Mouse (Mus musculus): ENCODE results near the gene Mindy1.

Gene Mindy1

DNA sequence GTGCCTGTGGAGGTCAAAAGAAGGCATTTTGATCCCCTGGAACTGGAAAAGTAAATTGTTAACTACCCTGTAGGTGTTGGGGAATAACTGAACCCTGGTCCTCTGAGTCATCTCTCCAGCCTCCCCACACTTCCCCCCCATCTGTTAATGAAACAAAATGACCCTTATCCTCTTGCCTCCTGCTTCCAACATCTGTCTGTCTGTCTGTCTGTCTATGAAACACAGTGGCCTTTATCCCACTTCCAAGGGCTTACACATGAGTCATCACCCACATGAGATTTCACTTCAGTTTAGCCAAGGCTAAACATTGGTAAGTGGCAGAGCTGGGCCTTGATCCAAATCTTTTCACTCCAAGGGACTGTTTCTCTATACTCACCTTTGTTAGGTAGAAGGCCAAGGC lies 13.3 kb upstream of the Mindy1 start:
- DNase-seq (ENCODE audit: low spot score): no peak

DNA sequence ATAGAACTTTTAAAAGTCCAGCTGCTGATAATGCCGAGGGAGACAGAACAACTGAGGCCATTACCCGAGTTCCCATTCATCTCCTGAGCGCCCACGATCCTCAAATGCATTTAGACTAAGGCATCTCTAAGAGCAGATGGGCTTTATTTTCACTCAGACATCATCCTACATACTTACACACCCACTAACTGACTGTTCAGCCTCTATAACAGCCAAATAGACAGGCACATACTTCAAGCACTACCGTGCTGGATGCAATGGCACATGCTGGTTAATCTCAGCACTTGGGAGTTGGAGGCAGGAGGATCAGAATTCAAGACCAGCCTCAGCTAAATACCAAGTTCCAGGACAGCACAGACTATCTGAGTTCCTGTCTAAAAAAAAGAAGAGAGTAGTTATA lies 11.4 kb upstream of the Mindy1 start:
- DNase-seq (ENCODE audit: low spot score): no peak

DNA sequence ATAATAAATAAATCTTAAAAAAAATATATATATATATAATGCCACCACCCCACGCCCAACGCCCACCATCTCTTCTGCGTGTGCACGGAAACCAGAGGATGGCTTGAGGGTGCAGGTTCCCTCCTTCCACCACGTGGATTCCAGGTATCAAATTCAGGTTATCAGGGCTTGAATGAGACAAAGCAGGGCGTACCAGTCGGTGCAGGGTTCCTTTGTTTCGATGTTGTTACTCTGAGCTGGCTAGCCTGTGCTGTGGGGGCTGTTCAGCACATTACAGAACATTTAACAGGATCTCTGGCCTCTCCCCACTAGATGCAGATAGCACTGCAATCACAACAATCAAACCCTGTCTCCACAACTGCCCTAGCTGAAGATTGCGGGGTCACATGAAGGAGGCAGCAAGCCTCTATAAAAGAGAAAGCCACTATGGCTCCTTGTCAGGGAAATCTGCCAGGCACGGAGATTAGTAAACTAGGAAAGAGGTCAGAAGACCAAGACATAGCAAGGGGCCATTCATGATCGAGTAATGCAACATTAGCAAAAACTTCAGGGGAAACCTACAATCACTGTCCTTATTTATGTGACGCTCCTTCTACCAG lies 10.3 kb upstream of the Mindy1 start:
- DNase-seq (ENCODE audit: low spot score): no peak

DNA sequence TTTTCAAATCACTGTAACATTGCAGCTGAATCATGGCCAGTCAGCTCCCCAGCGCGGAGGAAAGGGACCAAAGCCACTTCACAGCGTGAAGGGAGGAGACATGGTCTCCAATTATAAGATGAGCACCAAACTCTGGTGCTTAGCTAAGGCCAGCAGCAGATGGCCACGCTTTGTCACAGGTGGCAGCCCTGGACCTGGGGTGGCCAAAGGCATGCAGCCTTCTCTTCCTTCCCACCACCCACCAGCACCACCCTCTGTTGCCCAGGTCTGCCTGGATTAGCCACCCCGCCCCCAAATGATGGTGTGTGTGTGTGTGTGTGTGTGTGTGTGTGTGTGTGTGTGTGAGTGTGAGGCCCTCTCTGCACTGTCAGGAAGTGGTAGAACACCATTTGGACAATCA lies 7.7 kb upstream of the Mindy1 start:
- DNase-seq (ENCODE audit: low spot score): no peak

DNA sequence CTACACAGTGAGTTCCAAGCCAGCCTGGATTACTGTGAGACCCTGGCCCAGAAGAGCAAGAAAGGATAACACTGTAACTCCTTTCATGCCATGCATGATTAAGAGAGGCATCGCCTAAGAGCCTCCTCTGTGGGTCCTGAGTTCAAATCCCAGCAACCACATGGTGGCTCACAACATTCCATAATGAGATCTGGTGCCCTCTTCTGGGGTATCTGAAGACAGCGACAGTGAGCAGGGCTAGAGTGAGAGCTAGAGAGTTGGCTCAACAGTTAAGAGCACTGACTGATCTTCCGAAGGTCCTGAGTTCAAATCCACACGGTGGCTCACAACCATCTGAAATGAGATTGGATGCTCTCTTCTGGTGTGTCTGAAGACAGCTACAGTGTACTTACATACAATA lies 6.7 kb upstream of the Mindy1 start:
- DNase-seq (ENCODE audit: low spot score): no peak

DNA sequence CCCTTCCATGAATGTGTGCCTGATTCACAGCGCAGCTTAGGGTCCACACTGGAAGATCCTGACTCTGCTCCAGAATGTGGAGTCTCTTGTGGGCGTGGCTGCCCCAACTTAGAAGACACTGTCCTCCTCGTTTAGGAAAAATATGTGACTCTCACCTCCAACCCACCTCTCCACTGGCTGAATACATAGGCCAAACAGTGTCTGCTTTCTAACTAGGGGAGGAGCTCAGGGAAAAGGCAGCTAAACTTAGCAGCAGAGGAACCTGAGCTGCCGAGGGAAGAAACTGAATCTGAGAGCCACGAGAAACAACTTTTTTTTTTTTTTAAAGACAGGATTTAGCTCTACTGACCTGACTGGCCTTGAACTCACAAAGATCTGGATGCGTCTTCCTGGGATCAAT lies 6.0 kb upstream of the Mindy1 start:
- DNase-seq (ENCODE audit: low spot score): no peak

DNA sequence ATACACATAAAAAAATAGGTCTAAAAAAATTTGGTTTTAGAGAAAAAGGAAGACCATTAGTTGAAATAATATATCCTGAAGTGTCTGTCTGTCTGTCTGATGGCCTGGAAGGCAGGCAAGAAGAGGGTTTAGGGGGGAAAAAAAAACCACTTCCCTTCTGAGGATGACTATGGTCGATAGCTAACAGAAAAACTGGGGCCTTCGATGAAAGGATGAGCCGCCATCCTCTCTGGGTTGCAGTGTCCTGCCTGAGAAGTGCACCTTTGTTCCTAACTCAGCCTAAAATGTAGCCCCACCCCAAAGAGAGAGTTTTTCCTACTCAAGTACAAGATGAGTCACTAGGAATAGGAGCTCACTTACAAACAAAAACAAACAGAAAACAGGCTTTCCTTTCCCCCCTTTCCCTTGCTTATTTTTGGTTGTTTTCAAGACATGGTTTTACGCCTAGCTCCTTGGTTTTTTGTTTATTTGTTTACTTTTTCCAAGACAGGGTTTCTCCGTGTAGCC lies 4.7 kb upstream of the Mindy1 start:
- DNase-seq (ENCODE audit: low spot score): no peak

DNA sequence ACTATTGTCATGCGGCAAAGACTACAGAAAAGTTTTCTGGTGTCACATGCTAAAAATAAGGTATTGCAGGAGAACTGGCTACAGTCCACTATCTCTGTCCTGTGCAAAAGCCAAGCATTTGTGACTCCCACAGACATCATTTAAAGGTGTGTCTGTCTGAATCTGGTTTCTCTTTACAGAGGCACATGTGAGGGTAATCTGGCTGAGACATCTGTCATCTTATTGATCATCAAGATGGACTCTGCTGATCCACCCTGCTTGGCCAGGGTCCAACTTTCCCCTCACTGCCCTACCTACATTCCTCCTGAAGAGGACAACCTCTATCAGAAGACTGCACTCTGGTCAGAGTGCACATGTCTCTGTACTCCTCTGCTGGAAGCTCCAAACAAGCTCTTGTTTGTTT lies 4.0 kb upstream of the Mindy1 start:
- DNase-seq (ENCODE audit: low spot score): no peak

DNA sequence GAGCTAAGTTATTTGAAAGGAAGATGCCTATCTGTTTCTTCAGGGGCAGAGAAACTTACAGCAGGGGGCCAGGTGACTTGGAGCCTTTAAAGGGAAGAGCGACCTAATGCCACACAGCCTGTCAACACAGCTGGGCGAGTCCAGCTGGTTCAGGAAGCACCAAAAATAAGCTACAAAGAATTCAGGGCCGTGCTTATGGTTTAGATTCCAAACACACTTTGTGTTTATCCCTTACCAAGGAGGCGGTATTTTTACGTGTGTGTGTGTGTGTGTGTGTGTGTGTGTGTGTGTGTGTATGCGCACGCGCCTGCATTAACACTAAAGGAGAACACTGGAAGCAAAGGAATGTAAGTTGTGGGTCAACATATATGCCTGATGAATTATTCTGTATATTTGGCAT lies 398 bp upstream of the Mindy1 start:
- no peak for DNase-seq (ENCODE audit: low spot score)

DNA sequence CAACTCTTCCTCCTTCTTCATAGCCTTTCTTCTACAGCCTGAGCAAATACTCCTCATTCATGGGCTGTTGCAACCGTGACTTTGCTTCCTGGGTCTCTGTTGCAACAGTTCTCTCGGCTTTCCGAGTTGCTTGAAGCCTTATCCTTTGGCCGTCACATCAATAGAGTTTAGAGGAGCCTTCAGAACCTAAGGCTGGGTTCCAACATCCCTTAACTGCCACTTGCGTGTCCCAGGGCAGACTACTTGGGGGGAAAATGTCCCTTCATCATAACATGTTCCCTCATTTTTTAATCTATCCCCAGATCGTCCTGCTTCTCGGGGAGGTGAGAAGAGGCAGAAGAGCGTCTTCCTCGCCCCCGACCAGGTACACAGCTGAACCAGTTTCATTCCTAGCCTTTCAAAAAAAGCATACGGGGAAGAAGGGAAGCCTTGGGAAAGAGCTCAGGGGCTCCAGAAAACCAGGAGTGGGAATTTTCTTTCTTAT lies 1.3 kb downstream of the Mindy1 start:
- peak; percentile 49 for DNase-seq (ENCODE audit: low spot score)

DNA sequence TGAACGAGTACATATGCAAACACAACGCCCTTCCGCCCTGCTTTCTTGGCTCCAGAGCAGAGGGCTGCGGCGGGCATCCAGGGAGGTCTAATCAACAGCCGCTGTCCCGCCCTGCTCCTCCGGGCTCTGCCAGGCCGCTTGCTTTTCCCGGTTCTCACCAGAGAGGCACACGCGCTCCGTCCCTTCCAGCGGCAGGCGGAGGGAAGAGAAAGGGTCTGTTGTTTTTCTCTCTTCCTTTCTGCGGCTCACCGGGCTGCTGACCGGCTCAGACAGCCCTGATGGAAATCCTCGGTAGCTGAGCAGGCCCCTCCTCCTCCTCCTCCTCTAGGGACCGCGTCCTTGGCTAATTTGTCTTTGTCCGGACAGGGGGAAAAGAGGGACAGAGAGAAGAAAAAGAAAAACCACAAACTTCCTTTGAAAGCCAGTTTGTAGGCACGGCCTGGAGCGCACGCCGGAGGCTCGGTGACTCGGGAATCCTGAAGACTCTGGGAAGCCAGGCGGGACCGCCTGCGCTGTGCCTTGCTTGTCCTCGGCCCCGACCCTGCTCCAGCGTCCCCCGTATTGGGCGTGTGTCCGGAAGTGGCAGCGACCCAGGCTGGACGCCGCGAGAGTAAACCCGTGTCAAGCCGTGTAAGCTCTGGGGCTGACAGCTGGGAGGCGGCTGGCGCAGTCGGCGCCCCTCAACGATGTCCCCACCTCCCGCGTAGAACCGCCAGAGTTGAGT lies 1.9 kb downstream of the Mindy1 start:
- DNase-seq (ENCODE audit: low spot score): peak; percentile 75

DNA sequence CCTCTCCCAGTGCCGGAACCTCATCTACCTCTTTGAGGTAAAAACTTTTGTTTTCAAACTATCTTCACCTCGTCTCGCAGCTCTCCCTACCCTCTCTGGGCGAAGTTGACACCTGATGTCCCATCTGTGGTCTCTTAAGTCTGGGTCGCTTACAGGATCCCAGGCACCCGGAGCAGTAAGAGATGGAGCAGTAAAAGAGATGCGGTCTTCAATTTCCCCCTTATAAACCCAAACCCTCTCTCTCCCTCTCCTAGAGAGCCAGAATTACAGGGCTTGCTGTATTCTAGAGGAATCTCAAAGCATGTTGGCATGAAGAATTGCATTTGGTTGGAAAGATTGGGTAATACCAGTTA lies 2.4 kb downstream of the Mindy1 start:
- DNase-seq (ENCODE audit: low spot score): no peak

DNA sequence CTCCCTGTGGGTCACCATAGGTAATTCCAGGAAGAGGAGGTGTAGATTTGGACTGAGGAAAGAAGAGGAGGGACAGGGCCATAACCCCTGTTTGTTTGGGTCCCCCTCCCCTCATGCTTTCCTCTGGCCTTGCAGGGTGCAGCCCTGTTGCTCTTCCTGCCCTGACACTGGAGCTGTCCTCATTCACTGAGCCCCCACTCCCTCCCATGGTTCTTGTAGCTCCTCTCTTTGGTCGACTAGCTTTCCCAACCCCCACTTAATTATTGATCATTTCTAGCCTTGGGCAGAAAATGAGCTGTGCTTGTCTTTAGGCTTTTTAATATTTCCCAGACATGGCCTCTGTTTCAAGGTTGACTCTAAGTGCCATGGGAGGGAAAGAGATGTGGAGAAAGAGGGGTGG lies 2.9 kb downstream of the Mindy1 start:
- no peak for DNase-seq (ENCODE audit: low spot score)

DNA sequence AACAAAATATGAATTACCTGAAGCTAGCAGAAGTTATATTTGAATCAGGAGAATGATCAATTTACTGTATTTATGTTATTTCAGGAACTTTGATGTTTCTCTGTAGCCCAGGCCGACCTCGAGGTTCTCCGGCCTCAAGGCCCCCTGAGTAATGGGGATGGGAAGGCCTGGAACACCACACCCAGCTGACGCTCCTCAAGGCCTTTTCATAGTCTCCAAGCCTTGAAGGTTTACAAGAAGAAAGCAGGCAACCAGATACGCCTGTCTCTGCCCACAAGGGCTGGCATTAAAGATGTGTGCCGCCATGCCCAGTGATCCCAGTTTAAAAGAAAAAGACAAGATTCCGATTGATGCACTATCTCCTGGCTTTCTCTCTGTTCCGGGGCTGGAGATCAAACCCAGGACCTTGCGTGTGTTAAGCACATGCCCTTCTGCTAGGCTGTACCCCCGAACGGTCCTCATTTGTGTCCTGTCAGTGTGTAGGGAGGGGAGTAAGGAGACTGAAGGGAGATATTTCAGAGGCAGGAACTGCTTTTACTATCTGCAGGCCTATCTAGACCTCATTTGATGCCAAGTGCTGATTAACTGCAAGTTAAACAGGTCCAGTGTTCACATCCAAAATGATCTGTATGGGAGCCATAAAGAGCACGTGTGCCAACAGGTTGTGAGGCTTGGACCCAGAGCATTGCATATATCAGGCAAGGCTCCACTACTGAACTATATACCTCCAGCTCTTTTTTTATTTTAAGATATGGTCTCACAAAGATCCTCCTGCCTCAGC lies 3.5 kb downstream of the Mindy1 start:
- DNase-seq (ENCODE audit: low spot score): no peak

DNA sequence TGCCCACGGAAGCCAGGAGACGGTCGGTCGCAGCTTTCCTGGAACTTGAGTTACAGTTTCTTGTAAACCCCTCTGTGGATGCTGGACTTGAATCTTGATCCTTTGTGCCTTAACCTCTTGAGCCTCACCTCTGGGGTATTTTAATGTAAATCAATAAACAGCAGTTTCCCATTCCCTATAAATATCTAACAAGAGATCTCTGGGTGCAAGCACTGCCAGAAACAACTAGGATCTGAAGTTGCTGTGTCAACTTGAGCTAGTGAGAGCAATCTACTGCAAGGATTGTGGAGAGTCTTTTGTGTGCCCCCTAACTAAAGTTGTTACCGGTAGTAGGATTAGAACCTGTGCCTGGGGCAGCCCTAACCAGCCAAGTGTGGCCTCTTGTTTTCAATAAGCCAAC lies 4.2 kb downstream of the Mindy1 start:
- no peak for DNase-seq (ENCODE audit: low spot score)

DNA sequence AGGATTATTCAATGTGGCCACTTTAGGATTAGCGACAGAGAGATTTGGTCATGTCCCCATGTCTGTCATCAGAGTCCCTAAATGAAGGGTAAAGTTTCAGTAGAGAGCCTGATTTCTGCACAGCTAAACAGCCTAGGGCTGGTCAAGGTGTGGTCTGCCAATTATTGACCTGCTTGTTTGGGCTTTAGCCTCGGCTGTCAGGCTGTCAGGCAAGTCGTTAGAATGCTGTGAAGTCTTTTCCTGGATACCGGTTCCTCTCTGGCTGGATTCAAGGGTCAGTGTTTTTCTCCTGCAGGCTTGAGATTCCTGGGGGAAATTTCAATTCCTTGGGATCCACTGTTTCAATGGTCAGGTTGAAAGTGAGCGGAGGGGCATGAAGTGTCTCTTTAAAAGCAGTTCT lies 4.9 kb downstream of the Mindy1 start:
- no peak for DNase-seq (ENCODE audit: low spot score)

DNA sequence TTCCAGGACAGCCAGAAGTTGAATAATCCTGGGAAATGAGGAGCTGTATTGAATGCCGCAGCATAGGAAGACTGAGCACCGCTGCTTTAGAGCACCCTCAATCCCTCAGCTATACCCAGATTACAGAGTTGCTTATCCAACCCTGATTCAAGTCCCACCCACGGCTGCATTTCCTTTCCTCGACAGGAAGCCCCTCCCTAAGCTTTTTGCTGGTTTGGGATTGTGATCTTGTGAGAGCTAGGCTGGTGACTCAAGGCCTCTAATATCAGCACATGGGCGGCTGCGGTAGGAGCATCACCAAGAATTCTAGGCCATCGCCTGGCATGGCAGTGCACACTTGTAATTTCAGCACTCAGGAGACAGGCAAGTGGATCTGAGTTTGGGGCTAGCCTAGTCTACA lies 5.4 kb downstream of the Mindy1 start:
- DNase-seq (ENCODE audit: low spot score): no peak

DNA sequence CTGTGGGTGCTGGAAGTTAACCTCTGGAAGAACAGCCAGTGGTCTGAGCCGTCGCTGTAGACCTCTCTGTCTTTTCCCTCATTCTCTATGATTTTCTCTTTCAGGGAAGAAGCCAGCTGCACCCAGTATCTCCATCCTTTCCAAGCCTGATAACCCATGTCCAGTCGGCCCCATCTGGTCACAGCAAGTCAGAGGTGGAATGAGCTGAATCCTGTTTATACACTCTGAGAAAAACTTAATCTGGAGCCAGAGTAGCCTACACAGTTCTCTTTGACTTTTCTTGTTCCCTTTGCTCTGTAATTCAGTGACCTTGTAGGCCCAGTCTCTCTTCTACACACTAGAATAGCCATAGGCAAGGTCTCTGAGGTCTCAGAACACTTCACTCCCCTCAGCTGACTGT lies 6.4 kb downstream of the Mindy1 start:
- DNase-seq (ENCODE audit: low spot score): no peak

DNA sequence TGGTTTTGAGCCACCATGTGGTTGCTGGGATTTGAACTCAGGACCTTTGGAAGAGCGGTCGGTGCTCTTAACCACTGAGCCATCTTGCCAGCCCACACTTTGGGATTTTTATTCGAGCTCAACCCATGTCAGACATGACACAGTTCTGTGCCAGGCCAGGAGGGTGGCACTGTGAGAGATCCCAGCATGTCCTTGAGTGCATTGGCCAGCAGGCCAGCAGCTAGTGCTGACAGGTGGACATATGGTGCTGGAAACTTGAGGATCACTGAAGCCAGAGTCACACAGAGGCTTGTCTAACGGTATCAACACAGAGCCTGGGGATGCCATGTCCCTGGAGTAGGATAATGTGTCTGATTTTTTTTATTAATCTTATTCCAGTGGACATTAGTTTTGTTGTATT lies 8.3 kb downstream of the Mindy1 start:
- DNase-seq (ENCODE audit: low spot score): no peak

DNA sequence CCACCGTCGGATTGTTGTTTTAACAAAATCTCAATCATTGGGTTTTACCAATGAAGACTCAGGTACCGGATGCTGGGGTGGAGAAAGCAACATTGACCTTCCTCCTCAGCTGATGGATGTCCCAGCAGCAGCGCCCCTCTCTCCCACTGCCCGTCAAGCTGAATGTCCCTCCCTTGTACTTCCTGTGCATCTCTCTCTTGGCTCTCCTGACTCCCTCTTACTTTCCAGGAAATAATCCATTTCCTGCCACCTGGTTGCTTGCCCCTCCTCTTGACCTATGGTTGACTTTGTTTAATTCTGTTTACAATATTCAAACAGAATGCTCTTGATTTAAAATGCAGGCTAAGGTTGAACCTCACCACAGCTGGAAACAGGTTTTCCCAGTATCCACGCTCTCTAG lies 9.0 kb downstream of the Mindy1 start:
- no peak for DNase-seq (ENCODE audit: low spot score)

DNA sequence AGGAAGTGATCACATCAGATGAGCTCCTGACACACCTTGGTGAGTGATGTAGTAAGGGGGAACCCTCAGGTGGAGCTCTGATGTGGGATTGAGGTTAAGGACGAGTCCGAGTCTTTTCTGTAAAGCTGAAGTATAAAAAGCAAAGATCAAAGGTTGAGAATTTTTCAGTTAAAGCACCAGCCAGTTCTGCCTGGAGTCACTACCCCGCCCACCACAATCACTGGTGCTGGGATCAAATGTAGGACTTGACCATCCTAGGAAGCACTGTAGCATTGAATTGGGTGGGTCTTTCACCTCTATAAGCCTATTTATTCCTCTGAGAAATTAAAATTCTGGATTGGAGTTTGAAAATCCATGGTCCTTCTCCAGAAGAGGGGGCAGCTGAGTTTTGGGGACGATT lies 9.9 kb downstream of the Mindy1 start:
- no peak for DNase-seq (ENCODE audit: low spot score)

DNA sequence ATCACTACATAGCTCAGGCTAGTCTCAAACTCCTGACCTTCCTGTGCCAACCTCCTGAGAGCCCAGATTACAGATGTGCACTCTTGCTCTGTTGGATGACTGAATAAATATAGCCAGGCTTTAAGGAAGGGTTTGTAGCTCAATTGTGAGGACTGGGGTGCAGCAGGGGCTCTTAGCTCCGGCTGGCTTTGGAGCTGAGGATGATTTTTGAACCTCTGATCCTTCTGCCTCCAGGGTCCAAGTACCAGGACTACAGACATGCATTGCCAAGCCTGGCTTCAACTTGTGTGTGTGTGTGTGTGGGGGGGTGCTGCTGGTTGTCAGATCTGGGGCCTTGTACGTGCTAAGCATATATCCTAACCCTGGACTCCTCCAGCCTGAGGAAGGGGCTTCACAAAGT lies 11.8 kb downstream of the Mindy1 start:
- no peak for DNase-seq (ENCODE audit: low spot score)

DNA sequence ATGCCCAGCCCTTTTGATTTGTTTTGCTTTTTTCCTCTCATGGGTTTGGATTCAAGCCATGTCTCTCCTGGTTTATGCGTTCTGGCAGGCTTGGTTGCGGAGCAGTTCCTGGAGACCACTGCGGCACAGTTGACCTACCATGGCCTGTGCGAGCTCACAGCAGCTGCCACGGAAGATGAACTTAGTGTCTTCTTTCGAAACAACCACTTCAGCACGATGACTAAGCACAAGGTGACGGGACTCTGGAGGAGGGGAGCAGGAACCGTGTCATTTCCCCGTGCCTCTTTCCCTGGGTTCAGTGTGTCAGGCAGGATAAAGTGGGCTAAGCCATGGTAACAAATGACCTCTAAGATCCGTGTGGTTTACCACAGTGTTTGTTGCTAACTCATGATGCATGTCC lies 12.4 kb downstream of the Mindy1 start:
- DNase-seq (ENCODE audit: low spot score): no peak

All from spleen, adult 12 weeks (tissue).